Mouse (Mus musculus) monocyte, adult 2 months (primary cell): ENCODE measurements around the gene Sall1.

ENCODE experiments used
- DNase-seq, 2 experiments: peaks; one replicate each; pipeline ENCODE4 v3.0.0; 2022; ENCODE audit warnings: low spot score in 2 of 2, low read depth in 1 of 2

Sall1 gene

DNA sequence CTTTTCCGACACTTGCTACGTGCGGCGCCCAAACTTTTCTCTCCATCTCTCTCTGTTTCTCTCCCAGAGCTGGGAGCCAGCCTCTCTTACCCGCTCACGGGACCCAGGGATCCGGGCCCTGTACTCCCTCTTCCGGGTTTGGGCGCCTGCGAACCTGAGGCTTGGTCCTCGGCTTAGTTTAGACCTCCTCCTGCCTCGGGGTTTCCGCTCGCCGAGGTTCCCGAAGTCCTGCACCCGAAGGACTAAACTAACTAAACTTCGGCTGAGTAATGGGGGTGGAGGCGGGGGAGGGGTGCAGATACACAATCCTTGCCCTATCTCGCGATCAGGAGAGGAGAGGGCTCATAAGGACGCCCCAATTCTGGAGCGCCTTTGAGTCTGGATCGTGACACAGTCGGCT is at the start of gene Sall1:
Gene Sall1 (minus strand): TSS at position 223 of the 400 bp plus-strand sequence.
- no peak for DNase-seq

DNA sequence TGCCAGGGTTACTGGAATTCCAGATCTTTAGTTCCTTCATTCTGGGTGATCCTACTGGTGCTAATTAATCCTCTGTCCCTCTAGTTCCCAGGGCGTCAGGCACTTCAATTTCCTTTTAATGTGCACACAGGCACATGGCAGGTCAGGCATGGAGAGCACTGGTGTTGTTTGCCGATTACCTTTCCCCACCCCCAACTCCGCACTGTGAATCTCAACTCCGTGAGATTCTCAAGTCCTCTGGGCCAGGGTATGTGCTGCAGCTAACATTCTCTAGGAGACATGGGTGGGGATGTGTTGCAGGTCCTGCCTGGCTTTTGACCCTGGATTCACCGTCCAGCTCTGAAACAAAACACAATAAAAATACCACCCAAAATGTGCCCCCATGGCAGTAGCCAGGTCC is 46.0 kb upstream of the Sall1 start:
- DNase-seq = no peak

DNA sequence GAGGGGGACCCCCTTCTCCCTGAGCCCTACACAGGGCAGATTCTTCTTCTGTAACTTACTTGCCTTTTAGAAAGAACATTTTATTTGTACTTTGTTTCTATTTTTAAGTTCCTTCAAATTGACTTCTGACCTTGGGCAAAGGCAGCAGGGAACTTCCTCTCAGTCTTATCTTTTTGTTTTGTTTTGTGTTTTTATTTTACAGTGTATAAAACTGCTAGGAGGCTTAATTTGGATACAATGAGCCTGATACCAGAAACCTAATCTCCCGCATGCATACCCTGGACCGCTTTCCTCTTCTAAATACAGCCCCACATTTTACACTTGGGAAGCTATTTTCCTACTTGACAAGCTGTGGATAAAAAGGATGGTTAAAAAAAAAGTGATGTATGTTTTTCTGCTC is 35.2 kb upstream of the Sall1 start:
- DNase-seq = no peak

DNA sequence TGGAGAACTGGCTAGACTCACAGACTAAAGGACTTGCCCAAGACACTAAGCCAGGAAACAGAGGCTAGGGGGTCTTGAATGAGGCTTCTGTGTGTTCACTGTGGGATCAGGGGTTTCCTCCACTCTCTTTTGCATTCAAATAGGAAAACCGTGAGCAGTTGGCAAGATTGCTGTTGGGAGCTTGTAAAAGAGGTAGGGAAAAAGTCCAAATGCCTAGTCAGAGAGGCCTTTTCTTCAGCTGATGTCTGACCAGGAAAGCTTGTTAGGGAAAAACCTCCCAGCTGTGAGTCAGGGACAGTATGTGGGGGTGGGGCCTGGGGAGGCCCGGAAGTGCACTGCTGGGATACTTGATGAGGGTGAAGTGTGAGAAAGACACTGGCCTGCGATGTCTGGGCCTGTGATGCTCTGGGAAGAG is 29.0 kb upstream of the Sall1 start:
- DNase-seq = no peak

DNA sequence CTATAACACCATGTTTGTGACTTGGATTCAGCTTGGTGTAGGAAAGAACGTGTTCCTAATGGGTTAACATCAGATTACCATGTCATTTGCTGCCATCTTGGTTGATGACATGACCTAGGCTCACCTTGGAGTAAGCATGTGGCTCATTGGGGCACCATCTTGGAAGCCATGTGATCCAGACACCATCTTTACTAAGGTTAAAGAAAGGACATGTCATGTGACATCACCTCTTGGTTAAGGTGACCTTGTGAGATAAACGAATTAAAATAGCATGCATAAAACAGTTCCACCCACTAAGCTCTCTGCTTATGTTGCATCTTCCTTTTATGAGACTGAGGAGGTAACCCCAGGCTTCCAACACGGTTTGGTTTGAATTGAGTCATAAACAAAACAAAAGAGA is 23.5 kb upstream of the Sall1 start:
- DNase-seq = no peak

DNA sequence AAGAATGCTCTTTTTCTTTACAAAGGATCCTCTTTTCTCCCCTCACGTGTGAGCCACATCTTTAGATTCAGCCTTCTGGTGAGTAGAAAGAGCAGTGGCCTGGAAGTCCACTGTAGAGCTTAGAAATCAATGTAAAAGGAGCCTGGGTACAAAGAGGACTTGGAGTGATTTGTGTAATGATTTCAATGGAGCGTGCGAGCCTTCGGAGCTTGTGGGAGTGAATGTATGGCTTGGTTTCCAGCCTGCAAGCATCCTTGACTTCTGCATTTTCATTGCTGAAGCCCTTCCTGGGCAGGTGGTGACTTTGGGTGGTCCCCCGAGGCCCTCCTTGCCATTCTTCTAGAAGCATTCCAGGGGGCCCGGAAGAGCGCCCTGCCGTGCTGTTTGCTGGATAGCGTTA is 20.1 kb upstream of the Sall1 start:
- no peak for DNase-seq

DNA sequence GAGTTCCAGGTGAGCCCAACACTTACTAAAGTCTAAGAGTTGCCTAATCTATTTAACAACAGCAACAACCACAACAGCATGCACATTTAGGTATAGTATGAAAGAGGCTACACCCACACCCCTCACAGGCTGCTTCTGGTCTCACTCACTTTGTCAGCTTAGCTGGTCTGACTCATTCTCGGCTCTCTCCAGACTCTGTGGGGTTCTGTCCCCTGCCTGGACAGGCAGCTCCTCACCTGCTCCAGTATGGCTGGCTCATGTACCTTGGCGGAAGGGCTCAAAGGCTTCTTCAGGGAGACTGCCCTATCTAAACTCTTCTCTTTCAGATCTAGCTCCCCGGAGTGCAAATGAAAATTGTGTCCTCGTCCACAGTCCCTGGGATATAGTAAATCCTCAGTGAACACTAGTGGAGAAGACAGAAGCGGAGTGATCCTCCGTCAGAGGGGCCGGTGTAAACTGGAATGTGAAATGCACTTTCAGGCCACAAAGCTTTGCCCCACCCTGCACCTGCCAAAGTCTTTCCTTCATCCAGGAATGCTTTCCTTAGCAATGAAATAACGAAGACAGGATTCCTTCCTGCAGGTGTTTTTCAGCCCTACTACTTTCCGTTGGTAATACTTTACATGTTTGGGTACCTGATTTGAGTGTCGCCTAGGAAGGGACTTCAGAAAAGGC is 19.5 kb upstream of the Sall1 start:
- no peak for DNase-seq

DNA sequence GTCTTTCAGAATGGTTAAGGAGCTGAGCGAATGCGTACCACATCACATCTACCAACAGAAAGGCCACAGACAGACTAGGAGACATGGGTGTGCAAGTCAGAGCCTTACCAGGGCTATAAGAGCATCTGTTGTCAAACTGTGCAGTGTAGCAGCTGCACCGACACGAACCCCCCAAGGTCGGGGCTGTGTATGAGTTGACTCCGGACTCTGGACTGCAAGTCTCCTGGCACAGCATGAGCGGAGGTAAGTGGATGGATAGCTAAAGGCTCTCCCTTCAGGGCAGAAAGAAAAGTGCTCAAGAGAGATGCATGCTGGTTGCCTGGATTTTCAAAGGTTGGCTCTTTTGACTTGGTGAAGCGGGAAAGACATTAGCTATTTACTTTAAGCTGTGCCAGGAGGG is 16.8 kb upstream of the Sall1 start:
- no peak for DNase-seq

DNA sequence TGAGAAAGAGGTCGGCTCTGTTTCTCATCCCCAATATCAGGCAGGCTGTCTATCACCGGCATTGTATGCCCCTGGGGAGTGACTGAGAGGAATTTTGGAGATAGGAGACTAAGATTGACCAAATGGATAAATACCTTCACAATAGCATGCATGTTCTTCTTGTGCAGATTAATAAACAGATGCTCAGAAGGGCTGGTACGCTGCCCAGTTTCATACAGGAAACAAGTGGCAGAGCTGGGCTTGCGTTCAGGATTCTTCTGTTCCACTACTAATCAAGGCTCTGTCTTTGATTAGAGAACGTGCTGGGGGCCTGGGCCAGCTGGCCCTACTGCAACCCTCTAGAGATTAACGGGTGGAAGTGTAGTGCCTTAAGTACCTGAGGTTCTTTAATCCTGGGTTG is 15.5 kb upstream of the Sall1 start:
- DNase-seq = no peak

DNA sequence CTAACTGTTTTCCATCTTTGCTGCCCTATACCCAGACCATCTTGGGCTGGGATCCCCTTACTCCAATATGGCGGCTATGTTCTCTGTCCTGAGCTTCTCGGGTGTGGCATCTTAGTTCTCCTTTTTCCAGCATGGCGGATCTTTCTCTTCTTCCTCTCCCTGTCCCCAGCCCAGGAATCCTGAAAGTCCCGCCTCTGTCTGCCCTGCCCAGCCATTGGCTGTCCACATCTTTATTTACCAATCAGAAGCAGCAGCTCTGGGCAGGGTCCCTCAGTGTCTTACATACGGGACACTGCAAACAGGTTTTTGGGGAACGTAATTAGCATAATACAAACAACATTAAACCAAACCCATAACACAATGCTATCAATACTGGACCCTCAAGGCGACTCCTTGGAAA is 8.9 kb upstream of the Sall1 start:
- DNase-seq = no peak

DNA sequence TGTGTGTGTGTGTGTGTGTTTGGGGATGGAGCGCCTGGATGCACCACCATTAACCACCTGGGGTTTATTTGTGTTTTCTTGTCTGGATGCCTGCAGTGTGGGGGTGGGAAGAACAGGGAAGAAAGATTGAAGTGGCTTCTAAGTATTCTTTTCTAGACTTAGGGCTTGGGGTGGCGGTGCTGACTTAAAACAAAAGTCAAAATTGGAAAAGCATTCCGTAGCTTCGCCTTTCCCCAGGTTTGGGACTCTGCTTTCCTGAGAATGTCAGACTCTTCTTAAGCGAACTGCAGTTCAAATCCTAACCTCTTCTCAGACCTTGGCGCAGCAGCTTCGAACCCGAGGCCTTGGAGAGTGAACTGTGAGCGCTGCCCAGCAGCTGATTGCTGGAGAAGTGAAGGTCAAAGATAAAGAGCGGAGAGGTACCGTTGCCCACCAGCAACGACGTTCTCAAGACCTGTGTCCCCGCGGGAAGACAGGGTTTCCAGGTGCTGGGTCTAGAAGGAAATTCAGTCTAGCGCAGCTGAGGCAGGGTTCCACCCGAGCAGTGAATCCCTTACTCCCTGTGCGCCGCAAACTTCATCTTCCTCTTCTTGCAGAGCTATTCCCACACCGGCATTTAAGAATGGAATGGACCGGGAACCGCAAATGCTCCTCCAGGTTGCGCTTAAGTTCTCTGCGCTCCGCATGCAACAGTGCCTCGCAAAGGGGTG is 2.8 kb upstream of the Sall1 start:
- no peak for DNase-seq

DNA sequence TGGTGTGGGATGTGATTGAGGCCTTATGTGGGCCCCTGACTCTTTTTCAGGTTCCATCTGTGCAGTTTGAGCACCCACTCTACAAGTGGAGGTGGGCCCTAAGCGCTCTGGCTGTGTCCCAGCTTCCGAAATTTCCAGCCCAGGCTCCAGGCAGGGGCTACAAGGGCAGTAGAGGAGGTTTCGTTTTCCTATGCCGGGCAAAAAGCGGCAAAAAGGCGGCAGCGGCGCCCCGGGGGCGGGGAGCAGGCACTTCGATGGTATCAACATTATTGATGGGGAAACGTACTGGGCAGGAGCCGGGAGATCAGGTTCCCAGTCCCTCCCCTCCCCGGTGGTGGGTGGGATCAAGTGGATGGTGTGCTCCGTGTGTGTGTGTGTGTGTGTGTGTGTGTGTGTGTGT is 2.3 kb upstream of the Sall1 start:
- no peak for DNase-seq

DNA sequence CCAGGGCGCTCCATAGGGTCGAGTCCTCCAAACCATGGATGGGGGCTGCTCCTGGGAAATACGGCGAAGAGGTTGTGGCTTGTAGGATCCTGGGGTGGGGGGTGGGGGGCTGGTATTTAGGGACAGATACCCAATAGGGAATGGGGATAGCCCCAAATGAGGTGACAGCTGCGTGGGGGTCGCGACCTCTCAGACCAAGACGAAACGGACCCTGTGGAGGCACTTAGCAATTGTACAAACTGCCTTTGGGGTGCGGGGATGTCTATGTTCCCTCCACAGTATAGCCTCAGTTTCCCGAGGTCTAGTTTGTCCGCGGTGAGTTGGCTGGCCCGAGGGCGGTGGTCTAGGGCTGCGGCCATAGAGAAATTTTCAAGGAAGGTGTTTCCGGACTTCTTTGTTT is 1.8 kb upstream of the Sall1 start:
- no peak for DNase-seq

DNA sequence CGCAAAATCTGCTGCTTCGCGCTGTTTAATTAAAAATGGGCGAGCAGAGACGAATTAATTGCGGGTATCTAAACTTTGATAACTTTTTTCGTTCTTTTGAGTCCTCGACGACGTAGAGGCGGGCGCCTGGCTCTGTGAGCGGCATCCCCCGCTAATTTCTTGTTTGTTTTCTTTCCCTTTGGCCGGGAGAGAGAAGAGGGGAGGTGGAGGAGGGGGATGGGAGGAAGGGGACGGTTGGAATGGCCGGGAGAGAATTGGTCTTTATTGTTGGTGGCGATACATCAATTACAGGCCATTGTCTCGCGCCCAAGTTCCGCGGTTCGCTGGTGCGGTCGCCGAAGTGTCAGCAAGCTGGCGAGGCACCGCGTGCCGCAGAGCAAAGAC is 1.2 kb upstream of the Sall1 start:
- DNase-seq = no peak

DNA sequence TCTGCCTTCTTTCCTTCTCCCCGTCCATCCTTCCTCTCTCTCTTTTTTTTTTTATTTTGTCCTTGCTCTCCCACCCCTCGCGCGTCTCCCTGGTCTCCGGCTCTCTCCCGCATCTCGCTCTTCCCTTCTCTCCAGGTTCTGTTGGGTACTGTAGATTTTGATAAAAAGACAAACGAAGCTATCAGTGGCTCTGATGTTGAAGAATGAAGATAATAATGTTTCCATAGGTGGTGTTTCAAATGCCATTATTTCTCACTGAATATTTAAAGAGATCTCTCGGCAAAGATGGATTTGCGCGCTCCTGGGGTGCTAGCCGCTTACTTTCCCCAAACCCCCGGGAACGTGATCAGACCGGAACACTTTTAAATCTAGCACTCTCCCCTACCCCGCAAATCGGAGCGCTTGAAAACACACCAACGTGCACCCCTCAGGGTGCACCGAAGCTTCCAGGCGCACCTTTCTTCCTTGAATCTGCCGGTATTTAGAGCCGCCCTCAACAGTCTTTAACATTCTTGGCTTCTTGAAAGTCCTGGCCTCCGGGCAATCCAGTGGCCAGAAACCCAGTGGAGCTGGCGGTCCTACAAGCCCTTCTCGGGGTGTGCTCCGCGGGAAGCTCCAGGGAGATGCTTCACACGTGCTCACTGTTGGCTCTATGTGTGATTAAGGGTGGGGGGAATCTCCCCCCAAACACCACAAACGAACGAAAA is 702 bp upstream of the Sall1 start:
- no peak for DNase-seq

DNA sequence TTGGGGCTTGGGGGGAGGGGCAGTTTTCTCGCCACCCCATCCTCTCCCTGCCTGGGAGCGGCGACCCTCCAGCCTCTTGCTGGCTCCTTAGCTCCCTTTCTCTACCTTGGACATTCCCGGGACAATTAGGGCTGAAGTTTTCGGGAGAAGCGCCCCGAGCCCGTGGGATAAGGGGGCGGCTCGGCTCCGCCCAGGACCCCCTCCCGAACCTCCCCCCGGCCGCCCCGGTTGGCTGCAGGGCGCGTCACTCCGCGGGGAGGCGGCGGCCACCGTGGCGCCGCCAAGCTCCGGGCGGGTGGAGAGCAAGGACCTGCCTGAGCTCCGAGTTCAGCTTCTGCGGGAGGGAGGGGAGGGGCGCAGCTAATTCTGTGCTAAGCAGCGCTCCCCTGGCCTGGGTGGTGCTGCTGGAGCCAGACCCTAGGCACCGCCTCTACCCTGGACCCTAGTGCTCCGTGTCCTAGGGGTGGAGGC is 556 bp downstream of the Sall1 start:
- no peak for DNase-seq

DNA sequence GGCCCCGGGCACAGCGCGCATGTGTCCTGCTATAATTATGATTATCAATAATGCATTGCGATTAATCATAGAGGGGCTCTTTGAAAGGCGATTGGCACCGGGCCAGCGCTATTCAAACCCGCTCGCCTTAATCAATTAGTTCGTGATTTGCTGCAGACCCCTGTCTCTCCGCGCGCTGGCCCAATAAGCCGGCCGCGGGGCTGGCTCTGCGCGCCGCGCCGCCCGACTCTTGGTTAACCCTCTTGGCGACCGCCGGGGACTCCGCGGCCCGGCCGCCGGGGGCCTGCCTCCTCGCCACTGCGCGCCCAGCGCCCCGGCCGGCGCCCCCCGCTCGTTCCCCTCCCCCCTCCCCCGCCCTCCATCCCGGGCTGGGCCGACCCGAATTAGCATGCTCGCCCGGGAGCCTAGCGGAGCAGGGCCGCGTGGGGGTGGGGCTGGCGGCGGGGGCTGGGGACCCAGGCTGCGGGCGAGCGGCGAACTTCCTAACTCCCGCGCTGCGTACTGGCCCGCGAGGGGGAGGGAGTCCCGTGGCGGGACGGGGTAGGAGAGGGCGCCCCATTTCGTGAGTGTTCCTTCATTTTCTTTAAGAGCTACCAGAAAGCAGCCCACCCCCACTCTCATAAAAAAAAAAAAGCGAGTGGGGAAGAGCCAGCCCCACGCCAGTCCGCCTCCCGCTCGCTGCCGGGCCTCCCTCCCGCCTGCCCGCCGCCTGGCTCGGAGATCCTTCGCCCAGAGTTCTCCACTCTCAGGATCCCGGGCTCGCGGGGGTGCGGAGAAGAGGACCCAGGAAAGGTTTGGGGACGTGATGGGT is 1.2 kb downstream of the Sall1 start:
- DNase-seq = no peak

DNA sequence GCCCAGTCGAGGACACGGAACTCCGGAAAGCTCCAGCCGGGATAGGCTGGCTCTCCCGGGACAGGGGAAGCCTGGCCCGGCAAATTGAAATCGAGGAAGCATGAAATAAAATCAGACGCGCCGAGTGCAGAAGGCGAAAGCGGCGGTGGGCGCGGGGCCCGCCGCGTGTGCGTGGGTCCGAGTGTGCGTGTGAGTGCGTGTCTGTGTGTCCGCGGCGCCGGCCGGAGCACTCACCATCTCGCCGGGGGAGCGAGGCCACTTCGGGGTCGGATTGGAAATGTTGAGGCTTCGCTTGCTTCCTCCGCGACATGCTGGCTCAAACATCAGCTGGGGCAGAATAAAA is 1.9 kb downstream of the Sall1 start:
- no peak for DNase-seq

DNA sequence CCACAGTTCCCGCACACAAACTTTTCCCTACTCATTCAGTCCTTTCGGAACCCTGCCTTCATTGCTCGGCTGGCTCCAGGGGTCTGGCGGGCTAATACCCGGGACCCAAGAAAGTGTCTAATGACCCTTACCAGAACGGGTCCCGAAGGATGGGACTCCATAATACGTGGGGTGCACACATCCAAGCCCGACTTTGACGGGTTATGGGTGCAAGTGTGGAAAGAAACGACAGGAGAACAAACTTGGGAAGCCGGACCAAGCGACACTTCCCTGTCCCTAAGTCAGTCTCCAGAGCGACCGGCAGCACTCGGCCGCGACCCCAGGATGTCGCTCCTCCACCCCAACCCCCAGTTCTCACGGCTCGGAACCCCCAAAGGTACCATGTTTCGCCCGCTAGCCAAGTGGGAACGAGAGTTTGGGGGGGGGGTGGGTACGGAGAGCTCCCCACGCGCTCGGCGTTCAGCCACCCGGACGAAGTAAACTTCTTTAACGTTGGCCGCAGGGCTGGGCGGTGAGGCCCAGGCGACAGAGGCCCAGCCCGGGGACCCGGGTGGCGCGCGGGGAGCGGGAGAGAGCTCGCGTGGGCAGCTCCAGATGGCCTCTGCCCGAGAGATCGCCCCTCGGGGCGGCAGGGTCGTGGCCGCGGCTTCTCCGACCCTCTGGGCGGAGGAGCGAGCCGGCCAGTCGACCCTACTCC is 2.4 kb downstream of the Sall1 start:
- DNase-seq = no peak

DNA sequence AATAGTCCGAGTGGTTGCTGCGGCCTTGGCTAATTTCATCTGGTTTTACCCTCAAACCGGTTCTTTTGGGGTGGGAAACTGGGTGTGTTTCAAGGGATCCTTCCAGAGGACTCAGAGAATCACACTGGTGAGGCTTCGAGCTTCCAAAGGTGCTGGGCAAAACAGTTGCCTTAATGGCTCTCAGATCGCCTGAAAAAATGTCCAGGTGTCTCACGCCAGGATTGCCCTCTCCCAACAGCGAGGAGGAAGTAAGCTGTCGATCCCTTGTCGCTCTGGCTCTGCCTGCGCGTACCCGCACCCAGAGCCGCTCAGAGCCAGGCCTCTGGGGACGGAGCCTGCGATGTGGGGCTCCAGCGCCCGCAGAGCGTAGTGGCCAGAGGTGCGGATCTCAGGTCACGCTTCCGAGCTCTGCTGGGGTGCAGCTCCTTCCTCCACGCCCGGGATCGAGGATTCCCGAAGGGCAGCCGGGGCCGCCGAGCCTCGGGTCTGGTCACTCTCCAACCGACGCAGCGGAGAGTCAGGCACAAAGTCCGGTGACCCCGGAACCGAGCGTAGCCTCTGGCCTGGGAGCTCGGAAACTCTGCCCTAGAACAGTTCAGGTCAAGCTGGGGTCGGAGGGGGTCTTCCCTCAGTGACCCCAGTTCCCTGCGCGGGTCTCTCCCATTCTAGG is 3.1 kb downstream of the Sall1 start:
- DNase-seq = no peak

DNA sequence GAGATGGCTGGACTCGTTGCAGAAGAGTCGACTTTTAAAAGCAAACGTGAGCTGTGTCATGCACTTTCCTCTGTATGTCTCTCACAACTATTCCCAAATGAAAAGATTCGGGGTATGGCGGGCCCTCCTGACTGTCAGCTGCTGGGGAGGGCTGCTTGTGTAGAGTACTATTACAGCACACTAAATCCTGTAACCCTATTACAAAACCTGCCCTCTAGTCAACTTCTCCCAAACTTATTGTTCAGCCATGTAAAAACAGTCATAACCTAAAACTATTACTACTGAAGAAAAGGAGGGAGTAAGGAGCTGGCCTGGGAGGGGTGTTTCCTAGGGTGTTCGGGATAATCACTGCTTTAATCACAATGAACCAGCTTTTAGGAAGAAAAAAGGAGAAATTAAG is 4.1 kb downstream of the Sall1 start:
- no peak for DNase-seq
